ENCODE assay signal across 31 mouse cellular contexts in genomic region chr2:112236620-112237019, GRCm38 (mm10). TPM values are rescaled to one million over a fixed set of nuclear protein-coding genes. Genes with fewer than 3 reads are reported as not detected.
DNase-seq lines count a peak whose midpoint lies in the region; ATAC-seq lines count a peak whose summit lies in the region.
"Had no signal": no experiment of that assay in that cellular context is flagged by ENCODE, and none has a peak within 500 bp of the region (broad histone marks: within the 10 kb centered on the region; RNA-seq: fewer than 3 reads in every experiment).

No protein-coding gene starts in this region.

- H3K4me2 ChIP-seq in liver, embryonic 12.5 days, result no peak overlapping the region
- H3K4me2 ChIP-seq: embryonic facial prominence, embryonic 12.5 days; embryonic facial prominence, embryonic 15.5 days; heart, embryonic 11.5 days; hindbrain, embryonic 13.5 days; intestine, embryonic 15.5 days had no signal

- H3K4me3 ChIP-seq in heart, embryonic 10.5 days, result no peak overlapping the region
- no peak overlapping the region for H3K4me3 ChIP-seq in liver, embryonic 12.5 days
- H3K4me3 ChIP-seq in hindbrain, embryonic 10.5 days, result no peak overlapping the region
- H3K4me3 ChIP-seq: embryonic facial prominence, embryonic 12.5 days; embryonic facial prominence, embryonic 15.5 days; heart, adult 2 months; hindbrain, embryonic 13.5 days; intestine, embryonic 15.5 days had no signal

- H3K27ac ChIP-seq in heart, embryonic 10.5 days, result no peak overlapping the region
- no peak overlapping the region for H3K27ac ChIP-seq in liver, embryonic 12.5 days
- H3K27ac ChIP-seq in hindbrain, embryonic 10.5 days, result no peak overlapping the region
- H3K27ac ChIP-seq: embryonic facial prominence, embryonic 12.5 days; embryonic facial prominence, embryonic 15.5 days; heart, adult 2 months; hindbrain, embryonic 13.5 days; intestine, embryonic 15.5 days had no signal

- no peaks in the 10 kb centered on the region for H3K36me3 ChIP-seq in heart, embryonic 10.5 days
- no peaks in the 10 kb centered on the region for H3K36me3 ChIP-seq in liver, embryonic 12.5 days
- no peaks in the 10 kb centered on the region for H3K36me3 ChIP-seq in hindbrain, embryonic 10.5 days
- H3K36me3 ChIP-seq: embryonic facial prominence, embryonic 12.5 days; embryonic facial prominence, embryonic 15.5 days; hindbrain, embryonic 13.5 days; intestine, embryonic 15.5 days had no signal

- peak; percentile 38 for DNase-seq in adrenal gland, adult 2 months
- DNase-seq in adrenal gland, postnatal 25 days, result no peak
- peak; percentile 50 for DNase-seq in heart, adult 11 months
- DNase-seq in heart, embryonic 10.5 days (ENCODE audit: low spot score), result no peak
- peak; percentile 32 for DNase-seq in NIH3T3 (ENCODE audit: low read depth)
- DNase-seq in hindbrain, embryonic 10.5 days (ENCODE audit: low spot score), result no peak
- DNase-seq: adrenal gland, postnatal 14 days; cerebellum, adult 11 months; cerebellum, adult 2 months; cerebellum, adult 9-11 months; cerebellum, postnatal 25 days; gastrocnemius, postnatal 25 days; heart, adult 2 months; kidney, adult 11 months; kidney, adult 8-10 months had no signal

- no peak overlapping the region for H3K9ac ChIP-seq in liver, embryonic 12.5 days
- H3K9ac ChIP-seq: embryonic facial prominence, embryonic 12.5 days; embryonic facial prominence, embryonic 15.5 days; hindbrain, embryonic 13.5 days; intestine, embryonic 15.5 days had no signal

- H3K4me1 ChIP-seq in heart, embryonic 10.5 days, result peaks cover 23% of the 10 kb centered on the region
- H3K4me1 ChIP-seq in liver, embryonic 12.5 days, result peaks cover 23% of the 10 kb centered on the region
- H3K4me1 ChIP-seq in hindbrain, embryonic 10.5 days (replicated peaks), result peaks cover 17% of the 10 kb centered on the region

- no peak for ATAC-seq in liver, embryonic 12.5 days
- ATAC-seq: forebrain, embryonic 14.5 days; hindbrain, embryonic 16.5 days; intestine, embryonic 15.5 days had no signal

- H3K9me3 ChIP-seq in heart, embryonic 10.5 days, result no peaks in the 10 kb centered on the region
- H3K9me3 ChIP-seq in liver, embryonic 12.5 days (replicated peaks), result no peaks in the 10 kb centered on the region
- no peaks in the 10 kb centered on the region for H3K9me3 ChIP-seq in hindbrain, embryonic 10.5 days
- H3K9me3 ChIP-seq: embryonic facial prominence, embryonic 12.5 days; embryonic facial prominence, embryonic 15.5 days; hindbrain, embryonic 13.5 days; intestine, embryonic 15.5 days had no signal

- H3K27me3 ChIP-seq in heart, embryonic 10.5 days (ENCODE audit: insufficient read depth, poor library complexity, severe bottlenecking), result no peaks in the 10 kb centered on the region
- no peaks in the 10 kb centered on the region; the same call in 1 of the 2 replicates for H3K27me3 ChIP-seq in liver, embryonic 12.5 days (replicated peaks)
- peaks cover 8% of the 10 kb centered on the region for H3K27me3 ChIP-seq in hindbrain, embryonic 10.5 days (ENCODE audit: insufficient read depth, poor library complexity, severe bottlenecking)
- H3K27me3 ChIP-seq: embryonic facial prominence, embryonic 12.5 days; embryonic facial prominence, embryonic 15.5 days; intestine, embryonic 15.5 days had no signal

- 82% methylated on average over 2 of the region's 2 CpGs for WGBS in heart, embryonic 10.5 days
- WGBS in liver, embryonic 12.5 days (ENCODE audit: insufficient replicate concordance), result 69% methylated on average over 2 of the region's 2 CpGs
- WGBS in hindbrain, embryonic 10.5 days, result 86% methylated on average over 2 of the region's 2 CpGs

RNA-seq across cellular contexts. Expression of gene Lpcat4, which starts 2.6 kb away (rescaled TPM):
- total RNA-seq in adrenal gland, adult 2 months (2021), result 1 to 10 TPM; 5.1 to 9.2 TPM
- polyA plus RNA-seq in adrenal gland, adult 2 months (2012; rRNA removed), result 18.9 TPM in 2 replicates
- 6.0 and 10.4 TPM in 2 replicates for total RNA-seq in adrenal gland, postnatal 25 days (2021)
- polyA plus RNA-seq in heart, embryonic 10.5 days (2016; fragmentation: Nextera tagmentation; extraction: Ambion mirVana), result 22.0 and 23.0 TPM in 2 replicates
- 5.9 TPM in 2 replicates for polyA plus RNA-seq in liver, embryonic 12.5 days (2016; fragmentation: Nextera tagmentation; extraction: Ambion mirVana)
- 13.3 and 14.8 TPM in 2 replicates for polyA plus RNA-seq in hindbrain, embryonic 10.5 days (2016; fragmentation: Nextera tagmentation; extraction: Ambion mirVana)

RNA-seq across cellular contexts. Expression of gene Nutm1, which starts 22.5 kb away (rescaled TPM):
- not detected for total RNA-seq in adrenal gland, adult 2 months (2021)
- polyA plus RNA-seq in adrenal gland, adult 2 months (2012; rRNA removed), result not detected in 2 replicates
- total RNA-seq in adrenal gland, postnatal 25 days (2021), result not detected in 2 replicates
- polyA plus RNA-seq in heart, embryonic 10.5 days (2016; fragmentation: Nextera tagmentation; extraction: Ambion mirVana), result 0.04 and 0.07 TPM in 2 replicates
- not detected in 2 replicates for polyA plus RNA-seq in liver, embryonic 12.5 days (2016; fragmentation: Nextera tagmentation; extraction: Ambion mirVana)
- polyA plus RNA-seq in hindbrain, embryonic 10.5 days (2016; fragmentation: Nextera tagmentation; extraction: Ambion mirVana), result not detected in 2 replicates
- total RNA-seq: adrenal gland, postnatal 14 days; common myeloid progenitor, adult 5-6 weeks; ES-E14; gastrocnemius, adult 8-10 months; gastrocnemius, postnatal 25 days; heart, adult 2 months; heart, postnatal 25 days; hematopoietic stem cell, adult 5-6 weeks had no signal
- polyA plus RNA-seq: cerebellum, adult 2 months; embryonic facial prominence, embryonic 12.5 days; embryonic facial prominence, embryonic 15.5 days; forebrain, embryonic 14.5 days; heart, adult 2 months; heart, embryonic 14.5 days; heart, postnatal 0 days; intestine, embryonic 15.5 days had no signal

RNA-seq across cellular contexts. Expression of gene Nop10, which starts 25.1 kb away (rescaled TPM):
- 100 to 1,000 TPM; 122 to 167 TPM for total RNA-seq in adrenal gland, adult 2 months (2021)
- polyA plus RNA-seq in adrenal gland, adult 2 months (2012; rRNA removed), result 46.6 and 57.7 TPM in 2 replicates
- 134 and 135 TPM in 2 replicates for total RNA-seq in adrenal gland, postnatal 25 days (2021)
- 188 and 206 TPM in 2 replicates for polyA plus RNA-seq in heart, embryonic 10.5 days (2016; fragmentation: Nextera tagmentation; extraction: Ambion mirVana)
- 211 and 213 TPM in 2 replicates for polyA plus RNA-seq in liver, embryonic 12.5 days (2016; fragmentation: Nextera tagmentation; extraction: Ambion mirVana)
- 178 and 208 TPM in 2 replicates for polyA plus RNA-seq in hindbrain, embryonic 10.5 days (2016; fragmentation: Nextera tagmentation; extraction: Ambion mirVana)

RNA-seq across cellular contexts. Expression of gene Slc12a6, which starts 29.0 kb away (rescaled TPM):
- 10 to 100 TPM; 33.4 to 35.1 TPM for total RNA-seq in adrenal gland, adult 2 months (2021)
- 11.7 and 14.5 TPM in 2 replicates for polyA plus RNA-seq in adrenal gland, adult 2 months (2012; rRNA removed)
- total RNA-seq in adrenal gland, postnatal 25 days (2021), result 43.4 and 52.9 TPM in 2 replicates
- 9.5 and 10.4 TPM in 2 replicates for polyA plus RNA-seq in heart, embryonic 10.5 days (2016; fragmentation: Nextera tagmentation; extraction: Ambion mirVana)
- 7.0 and 7.4 TPM in 2 replicates for polyA plus RNA-seq in liver, embryonic 12.5 days (2016; fragmentation: Nextera tagmentation; extraction: Ambion mirVana)
- 8.7 and 11.2 TPM in 2 replicates for polyA plus RNA-seq in hindbrain, embryonic 10.5 days (2016; fragmentation: Nextera tagmentation; extraction: Ambion mirVana)

RNA-seq across cellular contexts. Expression of gene Gm21985, which starts 29.5 kb away (rescaled TPM):
- under 1 TPM in 1 of 2 experiments, not detected in 1; 0.14 TPM for total RNA-seq in adrenal gland, adult 2 months (2021)
- polyA plus RNA-seq in adrenal gland, adult 2 months (2012; rRNA removed), result not detected in 2 replicates
- total RNA-seq in adrenal gland, postnatal 25 days (2021), result not detected in 2 replicates
- polyA plus RNA-seq in heart, embryonic 10.5 days (2016; fragmentation: Nextera tagmentation; extraction: Ambion mirVana), result not detected in 2 replicates
- polyA plus RNA-seq in liver, embryonic 12.5 days (2016; fragmentation: Nextera tagmentation; extraction: Ambion mirVana), result not detected in 2 replicates
- not detected in 2 replicates for polyA plus RNA-seq in hindbrain, embryonic 10.5 days (2016; fragmentation: Nextera tagmentation; extraction: Ambion mirVana)
- total RNA-seq: adrenal gland, postnatal 14 days; common myeloid progenitor, adult 5-6 weeks; hematopoietic stem cell, adult 5-6 weeks had no signal
- polyA plus RNA-seq: cerebellum, adult 2 months; embryonic facial prominence, embryonic 12.5 days; embryonic facial prominence, embryonic 15.5 days; forebrain, embryonic 14.5 days; gonadal fat pad, adult 2 months; heart, adult 2 months; heart, embryonic 14.5 days; heart, postnatal 0 days; hindbrain, embryonic 13.5 days; hindbrain, embryonic 16.5 days; intestine, embryonic 15.5 days had no signal

Comparison
In these comparisons a context has a peak if more than half of its experiments do, and no peak if none do; other contexts are left out.
1. DNase-seq: peak in adrenal gland, adult 2 months (single experiment), heart, adult 11 months (single experiment) and NIH3T3 (single experiment); none in adrenal gland, postnatal 25 days (single experiment), heart, embryonic 10.5 days (single experiment) and hindbrain, embryonic 10.5 days (single experiment).